Mouse (Mus musculus) liver, embryonic 14.5 days (tissue): Measurements from ENCODE around the gene Esm1. TPM values are rescaled to one million over a fixed set of nuclear protein-coding genes. Genes with fewer than 3 reads are reported as not detected.
"Not testable (repeated sequence)": the region's sequence is repeated elsewhere in the genome, so short reads cannot be mapped to it uniquely, and the experiment has no call there.

Experiments
- ATAC-seq: fragments of 200-750 bp; cut with Nextera tagmentation; 2 replicates; pipeline ENCODE4 v1.8.0; 2017; ENCODE audit warnings: moderate number of reproducible peaks, mild to moderate bottlenecking, moderate library complexity; ENCODE audit not compliant: insufficient read depth
- DNase-seq, 3 experiments: peaks; one replicate each; pipeline ENCODE4 v3.0.0-alpha.2; 2012 to 2013; ENCODE audit warnings: low read depth in 3 of 3, low spot score in 3 of 3
- H3K27ac ChIP-seq: fragments of 300-500 bp; sonication (generic); 2 replicates; pipeline ENCODE4 v1.5.1; 2014; ENCODE audit warnings: moderate library complexity, mild to moderate bottlenecking, control low read depth, inconsistent platforms
- H3K27me3 ChIP-seq: fragments of 300-500 bp; sonication (generic); 2 replicates; pipeline ENCODE4 v1.6.1; 2014; ENCODE audit warnings: mild to moderate bottlenecking, low read length, moderate library complexity; ENCODE audit not compliant: control insufficient read depth, insufficient read depth
- H3K36me3 ChIP-seq: fragments of 300-500 bp; sonication (generic); replicated peaks from 2 replicates; pipeline ENCODE4 v1.6.1; 2014; ENCODE audit warnings: low read depth; ENCODE audit not compliant: control insufficient read depth, insufficient read depth
- H3K4me1 ChIP-seq, 2 experiments: fragments of 200-500 bp in 1 of 2; fragments of 300-500 bp in 1 of 2; sonication (generic) in 1 of 2; replicated peaks; 2 replicates each; pipeline ENCODE4 v1.6.1; 2012 to 2014; ENCODE audit warnings: antibody characterized with exemption in 1 of 2, inconsistent platforms in 1 of 2, low read length in 1 of 2; ENCODE audit not compliant: control insufficient read depth in 2 of 2, insufficient read depth in 2 of 2
- H3K4me2 ChIP-seq: fragments of 300-500 bp; sonication (generic); 2 replicates; pipeline ENCODE4 v1.6.1; 2014; ENCODE audit warnings: low read depth, mild to moderate bottlenecking, control low read depth, moderate library complexity
- H3K4me3 ChIP-seq, 2 experiments: fragments of 200-500 bp in 1 of 2; fragments of 300-500 bp in 1 of 2; sonication (generic) in 1 of 2; 2 replicates each; pipeline ENCODE4 v1.5.1; 2012 to 2014; ENCODE audit warnings: low read depth in 2 of 2, low read length in 2 of 2, mild to moderate bottlenecking in 2 of 2, control low read depth in 1 of 2, inconsistent platforms in 1 of 2, moderate library complexity in 1 of 2; ENCODE audit not compliant: insufficient read depth in 1 of 2
- H3K9ac ChIP-seq: fragments of 300-500 bp; sonication (generic); replicated peaks from 2 replicates; pipeline ENCODE4 v1.6.1; 2014; ENCODE audit warnings: mild to moderate bottlenecking, control low read depth, moderate library complexity
- H3K9me3 ChIP-seq: fragments of 300-500 bp; sonication (generic); 2 replicates; pipeline ENCODE4 v1.6.1; 2016; ENCODE audit warnings: low read length, mixed read lengths; ENCODE audit not compliant: control insufficient read depth
- CTCF ChIP-seq: IDR thresholded peaks from 2 replicates; pipeline ENCODE4 v1.5.1; 2016; ENCODE audit warnings: antibody characterized with exemption, low read depth, control low read depth
- EP300 ChIP-seq: IDR thresholded peaks from 2 replicates; pipeline ENCODE4 v1.6.1; 2016; ENCODE audit warnings: antibody characterized with exemption, low read depth
- WGBS: fragments of 180-500 bp; shearing (Covaris S2); extraction: QIAGEN DNeasy Blood & Tissue Kit; methylation state at CpG from one replicate; pipeline ENCODE4 v1.1.7; 2014; ENCODE audit not compliant: insufficient replicate concordance; 5-methylcytosine and 5-hydroxymethylcytosine counted together
- polyA plus RNA-seq, 2 experiments: library from polyadenylated mRNA; depleted of rRNA in 1 of 2; stranded (reverse) in 1 of 2; unstranded in 1 of 2; fragments of >200 nt; fragmentation: Nextera tagmentation in 1 of 2; extraction: Ambion mirVana in 1 of 2; gene quantifications; 2 replicates each; pipeline versions ENCODE4 v1.2.1 to v1.2.3; 2012 to 2014

Gene Esm1
- polyA plus RNA-seq, 2 experiments = 0.36 to 0.37 TPM

DNA sequence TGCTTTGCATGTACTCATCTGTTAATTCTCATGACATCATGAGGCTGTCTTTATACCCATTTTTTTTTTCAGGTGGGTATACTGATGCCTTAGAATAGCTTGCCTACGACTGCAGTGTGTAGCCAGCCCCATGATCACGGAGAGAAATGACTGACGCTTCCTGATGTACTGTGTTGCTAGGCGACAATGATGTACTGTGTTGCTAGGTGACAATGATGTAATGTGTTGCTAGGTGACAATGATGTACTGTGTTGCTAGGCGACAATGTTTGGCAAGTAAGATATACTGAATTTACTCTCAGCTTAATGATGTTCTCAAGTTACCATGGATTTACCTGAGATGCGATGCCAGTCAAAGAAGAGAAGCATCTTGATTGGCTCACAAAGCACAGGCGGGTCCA is 16.4 kb downstream of the Esm1 start, which contains the start of gene Gzmk:
Gzmk (minus strand) TSS at position 98 of the 400 bp plus-strand sequence.
- H3K27ac ChIP-seq = no peak within 1 kb of the TSS
- TF ChIP-seq EP300 (no peak), CTCF (no peak)
- DNase-seq = no peak
- WGBS = 50% methylated on average over 7 of the region's 7 CpGs
- no peaks in the 10 kb centered on the region for H3K36me3 ChIP-seq
- no peaks in the 10 kb centered on the region; a peak in 1 of 4 replicates for H3K4me1 ChIP-seq
- H3K9ac ChIP-seq = no peak within 1 kb of the TSS
- H3K4me3 ChIP-seq = no peak within 1 kb of the TSS
- H3K9me3 ChIP-seq = no peaks in the 10 kb centered on the region
- ATAC-seq = no peak
- no peak within 1 kb of the TSS for H3K4me2 ChIP-seq
- no peaks in the 10 kb centered on the region; the same call in 1 of the 2 replicates for H3K27me3 ChIP-seq

DNA sequence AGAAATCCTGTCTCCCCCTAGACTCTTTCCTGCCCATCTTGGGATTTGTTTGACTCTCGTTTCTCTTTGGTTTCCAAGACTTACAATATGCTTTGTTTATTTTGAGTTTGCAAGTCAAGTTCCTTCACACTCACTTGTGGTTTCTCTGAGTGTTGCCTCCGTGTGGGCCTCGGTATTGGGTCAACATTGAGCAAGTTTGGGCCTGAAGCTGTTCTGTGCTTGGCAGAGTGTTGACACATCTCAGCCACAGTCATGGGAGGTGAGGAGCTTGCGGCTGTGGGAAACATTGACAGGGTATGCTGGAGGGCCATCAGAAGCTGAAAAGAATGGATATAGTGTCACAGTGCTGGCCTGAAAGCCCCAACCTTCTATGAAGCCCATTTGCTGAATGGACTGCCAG is 17.6 kb downstream of the Esm1 start:
- no peak for DNase-seq
- Histone ChIP-seq H3K9ac (no peak overlapping the region), H3K36me3 (no peaks in the 10 kb centered on the region), H3K4me2 (no peak overlapping the region), H3K4me1 (no peaks in the 10 kb centered on the region; a peak in 1 of 4 replicates), H3K4me3 (no peak overlapping the region), H3K27me3 (no peaks in the 10 kb centered on the region; the same call in 1 of the 2 replicates), H3K27ac (no peak overlapping the region), H3K9me3 (no peaks in the 10 kb centered on the region)
- TF ChIP-seq EP300 = no peak
- no peak for TF ChIP-seq CTCF
- 38% methylated on average over 4 of the region's 4 CpGs for whole genome bisulfite sequencing
- ATAC-seq = no peak

DNA sequence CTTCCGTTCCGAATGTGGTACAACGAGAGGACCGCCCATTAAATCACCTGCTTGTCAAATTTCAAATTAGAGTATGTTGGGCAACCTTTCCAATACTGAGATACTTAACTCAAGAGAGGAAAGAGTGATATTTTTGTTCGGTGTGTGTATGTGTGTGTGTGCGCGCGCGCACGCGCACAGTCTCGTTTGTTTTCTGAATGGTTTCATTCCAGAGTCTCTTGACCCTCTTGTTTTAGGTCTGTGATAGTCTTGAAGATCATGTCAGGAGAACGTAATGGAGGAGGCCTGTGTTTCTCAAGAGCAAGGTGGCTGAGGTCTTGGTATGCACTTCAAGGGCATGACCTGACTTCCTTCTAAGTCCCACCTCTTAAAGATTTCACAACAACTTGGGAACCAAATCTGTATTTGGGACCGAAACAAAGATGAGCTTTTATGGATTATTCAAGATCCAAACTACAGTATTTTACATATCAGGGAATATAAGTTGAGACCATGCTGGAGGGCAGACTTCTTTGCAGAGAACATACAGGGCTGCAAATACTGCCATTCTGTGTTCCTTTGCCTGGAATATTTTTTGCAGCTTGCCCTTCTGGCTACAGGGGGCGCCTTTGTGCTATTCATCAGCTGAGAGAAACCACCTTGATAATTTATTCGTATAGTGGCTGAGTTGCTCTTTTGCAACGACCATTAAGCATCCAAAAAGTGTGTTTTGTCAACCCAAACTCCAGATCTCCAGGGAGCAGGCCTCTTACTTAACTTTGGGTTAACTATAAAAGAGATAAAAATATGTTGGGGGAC is 18.4 kb downstream of the Esm1 start:
- H3K4me1 ChIP-seq = no peaks in the 10 kb centered on the region; a peak in 1 of 4 replicates
- H3K36me3 ChIP-seq = no peaks in the 10 kb centered on the region
- 73% methylated on average over 17 of the region's 17 CpGs for WGBS
- no peaks in the 10 kb centered on the region; the same call in 1 of the 2 replicates for H3K27me3 ChIP-seq
- DNase-seq (no peak), ATAC-seq (no peak)
- no peak overlapping the region for H3K27ac ChIP-seq
- TF ChIP-seq EP300 = no peak
- TF ChIP-seq CTCF = peak; percentile 22; the same call in 1 of the 2 replicates
- H3K4me2 ChIP-seq = no peak overlapping the region
- no peak overlapping the region for H3K4me3 ChIP-seq
- H3K9me3 ChIP-seq = no peaks in the 10 kb centered on the region
- H3K9ac ChIP-seq = no peak overlapping the region

DNA sequence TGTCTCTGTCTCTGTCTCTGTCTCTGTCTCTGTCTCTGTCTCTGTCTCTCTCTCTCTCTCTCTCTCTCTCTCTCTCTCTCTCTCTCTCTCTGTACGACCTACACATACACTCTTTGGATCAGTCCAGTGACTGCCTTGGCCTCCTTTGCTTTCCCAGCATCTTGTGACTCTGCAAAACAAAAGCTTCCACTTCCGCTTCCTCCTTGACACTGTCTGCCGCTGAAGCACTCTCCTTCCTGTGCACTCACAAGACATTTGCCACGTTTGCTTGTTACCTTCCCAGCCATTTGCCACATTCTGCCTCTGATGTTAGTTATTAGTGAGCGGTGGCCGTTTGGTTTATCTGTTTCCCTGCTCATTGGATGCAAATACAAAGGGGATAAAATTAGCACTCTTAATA is 32.7 kb downstream of the Esm1 start:
- Histone ChIP-seq H3K4me2 (no peak overlapping the region), H3K27me3 (no peaks in the 10 kb centered on the region), H3K27ac (no peak overlapping the region), H3K36me3 (no peaks in the 10 kb centered on the region), H3K4me1 (peaks cover 0 to 1% of the 10 kb centered on the region in 2 experiments; a peak in 2 of 4 replicates), H3K9me3 (no peaks in the 10 kb centered on the region), H3K4me3 (no peak overlapping the region), H3K9ac (no peak overlapping the region)
- no peak for ATAC-seq
- WGBS = 32% methylated on average over 6 of the region's 6 CpGs
- TF ChIP-seq EP300 = no peak
- DNase-seq = no peak

DNA sequence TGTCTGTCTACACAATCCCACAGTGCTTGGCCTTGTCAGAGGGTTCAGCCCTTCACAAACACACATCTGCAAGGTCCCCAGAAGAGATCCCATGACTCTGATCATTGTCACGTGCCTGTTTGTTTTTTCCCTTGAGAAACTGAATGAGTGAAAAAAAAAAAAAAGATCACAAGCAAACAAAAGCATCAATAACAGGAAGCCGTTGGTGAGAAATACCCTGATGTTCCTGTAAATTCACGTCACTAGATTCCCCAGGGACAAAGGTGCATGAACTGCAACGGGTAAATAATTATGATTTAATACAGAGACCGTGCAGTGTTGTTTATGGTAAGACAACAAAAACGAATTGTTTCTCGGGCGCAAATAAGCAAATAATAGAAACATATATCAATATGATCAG is 35.6 kb downstream of the Esm1 start:
- Histone ChIP-seq H3K4me3 (no peak overlapping the region), H3K9me3 (no peaks in the 10 kb centered on the region), H3K4me2 (no peak overlapping the region), H3K27me3 (no peaks in the 10 kb centered on the region), H3K4me1 (peaks cover 0 to 1% of the 10 kb centered on the region in 2 experiments; a peak in 2 of 4 replicates), H3K9ac (no peak overlapping the region), H3K27ac (no peak overlapping the region), H3K36me3 (no peaks in the 10 kb centered on the region)
- no peak for TF ChIP-seq CTCF
- TF ChIP-seq EP300 = no peak
- ATAC-seq = no peak
- no peak for DNase-seq
- 47% methylated on average over 8 of the region's 8 CpGs for WGBS

DNA sequence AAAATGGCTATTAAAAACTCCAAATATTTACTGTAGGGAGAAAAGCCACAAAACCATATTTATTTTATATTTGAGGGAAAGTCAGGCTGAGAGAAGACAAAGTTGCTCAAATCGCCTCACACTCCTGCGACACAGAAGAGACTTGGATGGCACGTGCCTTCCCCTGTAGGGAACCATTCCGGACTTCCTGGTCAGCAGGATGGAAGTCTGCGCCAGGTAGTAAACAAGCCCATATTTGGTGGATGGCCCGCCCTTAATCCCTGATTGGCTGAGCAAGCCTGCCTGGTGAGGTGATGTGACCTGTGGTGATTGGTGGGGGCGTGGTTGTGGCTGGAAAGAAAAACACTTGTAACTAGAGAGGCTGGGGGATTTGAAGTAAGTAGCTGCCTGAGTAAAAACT is 43.1 kb downstream of the Esm1 start:
- DNase-seq, H3K4me2 ChIP-seq: not testable (repeated sequence)

More for the DNA sequence above, 43.1 kb downstream of the Esm1 start:
- H3K4me3 ChIP-seq, H3K9ac ChIP-seq, H3K27ac ChIP-seq, ATAC-seq, H3K9me3 ChIP-seq, H3K4me1 ChIP-seq, H3K36me3 ChIP-seq, H3K27me3 ChIP-seq: not testable (repeated sequence)
- 64% methylated on average over 7 of the region's 7 CpGs for WGBS
